Mouse (Mus musculus) skeletal muscle tissue, adult 2 months (tissue): ENCODE measurements around the gene Ankrd13d.

Experiments
- DNase-seq: peaks from one replicate; pipeline ENCODE4 v3.0.0-alpha.2; 2012; ENCODE audit warnings: low read depth, low spot score

The Ankrd13d gene

GRCm38 (mm10) chr19:4301735-4302651 is 19.1 kb upstream of the Ankrd13d start:
- peak; percentile 63 for DNase-seq

DNA sequence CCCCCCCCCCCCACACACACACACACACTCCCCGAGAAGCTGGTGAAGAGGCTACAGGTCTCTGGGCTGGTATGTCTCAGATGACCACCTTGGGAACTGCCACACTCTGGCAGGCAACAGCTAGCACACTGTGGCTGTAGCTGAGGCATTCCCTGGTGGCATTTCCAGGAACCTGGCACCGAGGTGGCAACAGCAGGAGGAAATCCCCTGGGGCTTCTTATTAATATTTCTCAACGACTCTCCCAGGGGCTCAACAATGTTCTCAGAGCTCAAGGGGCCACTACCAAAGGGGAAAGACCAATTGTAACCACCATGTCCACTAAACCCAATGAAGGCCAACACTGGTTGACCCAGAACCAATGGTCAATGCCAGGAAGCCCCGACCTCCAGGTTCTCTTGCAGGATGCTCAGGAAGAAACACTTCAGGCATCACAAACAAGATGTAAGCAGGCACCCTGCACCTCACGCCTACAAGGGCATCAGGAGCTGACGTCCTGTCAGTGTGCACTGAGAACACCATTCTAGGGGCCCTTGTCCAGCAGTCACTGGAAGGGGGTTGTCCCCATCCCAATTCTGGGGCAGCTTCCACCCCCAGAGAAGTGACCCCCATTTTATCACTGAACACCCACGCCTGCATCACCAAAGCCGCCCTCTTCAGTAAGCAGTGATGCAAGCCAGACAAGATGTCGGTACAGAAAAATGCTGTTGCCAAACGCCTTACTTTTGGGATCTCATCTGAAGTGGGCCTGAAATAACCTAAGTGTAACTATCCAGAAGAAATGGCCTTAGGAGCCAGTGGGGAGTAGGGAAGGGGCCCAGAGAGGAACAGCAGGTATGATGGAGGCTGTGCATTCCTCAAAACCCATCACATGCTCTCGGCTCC is 18.2 kb upstream of the Ankrd13d start:
- DNase-seq: no peak

DNA sequence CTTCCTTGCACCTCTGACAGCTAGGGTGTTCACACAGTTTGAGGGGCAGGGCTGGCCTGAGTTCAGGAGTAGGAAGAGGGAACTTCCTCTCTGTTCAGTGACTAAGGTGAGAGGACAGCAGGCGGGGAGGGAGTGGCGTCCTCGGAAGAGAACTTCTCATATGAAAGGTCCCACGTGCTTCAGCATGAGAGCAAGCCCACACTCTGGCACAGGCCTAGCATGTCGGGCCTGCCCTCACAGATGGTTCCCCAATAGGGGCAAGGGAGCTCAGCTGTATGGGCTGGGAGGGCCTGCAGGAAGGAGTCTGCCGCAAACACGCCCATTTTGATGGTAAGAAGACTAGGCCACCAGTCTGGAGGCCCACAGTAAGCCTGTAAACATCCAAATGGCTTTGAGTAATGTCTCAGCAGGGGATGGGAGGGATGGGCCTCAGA is 17.4 kb upstream of the Ankrd13d start:
- peak; percentile 75 for DNase-seq

DNA sequence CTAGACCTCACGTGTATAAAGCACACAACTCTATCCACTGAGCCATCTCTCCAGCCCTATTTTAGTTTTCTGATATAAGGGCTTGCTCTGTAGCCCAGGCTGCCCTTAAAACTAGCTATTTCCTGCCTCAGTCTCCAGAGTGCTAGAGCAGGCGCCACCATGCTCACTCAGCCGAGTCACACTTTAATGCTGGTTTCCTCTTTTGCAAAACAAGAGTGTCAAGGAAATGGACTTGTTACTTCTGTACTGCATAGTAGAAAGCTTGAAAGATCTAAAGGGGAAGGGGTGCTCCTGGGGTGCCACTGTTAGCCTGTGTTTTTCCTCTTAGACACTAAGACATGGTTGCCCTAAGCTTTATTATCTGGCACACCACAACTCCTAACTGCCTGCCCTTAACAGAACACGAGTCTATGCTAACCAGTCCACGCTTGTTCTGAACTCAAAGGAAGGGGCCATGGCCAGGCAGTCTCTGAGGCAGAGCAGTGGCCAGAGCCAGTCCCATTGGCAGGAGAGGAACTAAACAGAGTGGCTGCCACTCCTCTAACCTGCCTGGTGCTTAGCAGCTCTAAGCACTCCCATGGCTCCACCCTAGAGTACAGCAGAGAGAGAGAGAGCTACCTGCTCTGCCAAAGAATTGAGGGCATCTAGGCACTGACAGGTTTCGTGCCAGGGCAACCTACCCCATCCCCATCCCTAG is 16.8 kb upstream of the Ankrd13d start:
- no peak for DNase-seq

DNA sequence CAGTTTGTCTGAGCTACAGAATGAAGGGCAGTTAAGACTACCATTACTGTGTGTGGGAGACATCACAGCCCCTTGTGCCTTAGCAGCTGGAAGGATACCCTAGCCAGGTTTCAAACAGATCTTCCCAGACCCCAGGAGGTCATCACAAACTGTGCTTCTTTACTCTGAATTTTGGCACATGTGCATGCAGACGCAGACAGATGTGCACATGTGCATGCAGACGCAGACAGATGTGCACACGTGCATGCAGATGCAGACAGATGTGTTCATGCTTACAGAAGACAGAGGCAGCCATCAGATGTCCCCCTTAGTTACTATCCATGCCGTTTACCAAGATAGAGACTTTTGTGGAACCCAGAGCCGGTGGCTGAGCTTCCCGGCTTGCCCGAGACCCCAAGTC is 16.2 kb upstream of the Ankrd13d start:
- DNase-seq: no peak

GRCm38 (mm10) chr19:4298322-4299121 is 15.6 kb upstream of the Ankrd13d start:
- DNase-seq: no peak

DNA sequence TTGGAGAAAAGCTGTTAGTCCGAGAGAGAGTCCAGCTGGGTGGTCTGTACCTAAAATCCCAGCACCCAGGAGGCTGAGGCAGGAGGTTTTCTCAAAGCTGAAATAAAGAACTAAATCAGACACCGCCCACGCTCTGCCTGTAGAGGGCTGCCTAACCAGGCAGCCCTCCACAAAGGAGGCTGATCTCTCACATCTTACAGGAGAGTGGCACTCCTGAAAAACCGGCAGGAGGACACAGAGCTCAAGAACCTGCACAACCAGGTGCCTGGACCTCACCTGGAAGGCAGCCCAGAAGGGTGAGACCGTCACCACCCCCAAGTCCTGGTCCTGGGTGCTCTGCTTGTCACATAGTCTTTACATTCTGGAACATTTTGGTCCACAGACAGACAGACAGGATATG is 14.9 kb upstream of the Ankrd13d start:
- no peak for DNase-seq

GRCm38 (mm10) chr19:4296611-4297010 is 13.7 kb upstream of the Ankrd13d start:
- DNase-seq: no peak

DNA sequence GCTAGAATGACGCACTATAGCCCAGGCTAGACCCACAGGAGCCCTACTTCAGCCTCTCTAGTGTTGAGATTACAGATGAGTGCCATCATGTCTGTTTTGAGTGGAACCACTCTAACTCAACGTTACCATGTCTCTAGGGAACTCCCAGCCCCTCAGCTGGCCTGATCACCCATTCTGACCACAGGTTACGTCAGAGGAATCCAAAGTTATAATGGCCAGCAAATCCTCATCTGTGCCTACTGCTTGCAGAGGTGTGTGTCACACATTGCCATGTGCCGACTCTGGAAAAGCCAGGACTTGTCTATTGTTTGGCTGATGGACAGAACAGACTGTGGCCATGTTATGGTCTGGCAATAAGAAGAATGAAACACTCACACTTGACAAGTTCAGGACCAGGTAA is 12.5 kb upstream of the Ankrd13d start:
- no peak for DNase-seq

DNA sequence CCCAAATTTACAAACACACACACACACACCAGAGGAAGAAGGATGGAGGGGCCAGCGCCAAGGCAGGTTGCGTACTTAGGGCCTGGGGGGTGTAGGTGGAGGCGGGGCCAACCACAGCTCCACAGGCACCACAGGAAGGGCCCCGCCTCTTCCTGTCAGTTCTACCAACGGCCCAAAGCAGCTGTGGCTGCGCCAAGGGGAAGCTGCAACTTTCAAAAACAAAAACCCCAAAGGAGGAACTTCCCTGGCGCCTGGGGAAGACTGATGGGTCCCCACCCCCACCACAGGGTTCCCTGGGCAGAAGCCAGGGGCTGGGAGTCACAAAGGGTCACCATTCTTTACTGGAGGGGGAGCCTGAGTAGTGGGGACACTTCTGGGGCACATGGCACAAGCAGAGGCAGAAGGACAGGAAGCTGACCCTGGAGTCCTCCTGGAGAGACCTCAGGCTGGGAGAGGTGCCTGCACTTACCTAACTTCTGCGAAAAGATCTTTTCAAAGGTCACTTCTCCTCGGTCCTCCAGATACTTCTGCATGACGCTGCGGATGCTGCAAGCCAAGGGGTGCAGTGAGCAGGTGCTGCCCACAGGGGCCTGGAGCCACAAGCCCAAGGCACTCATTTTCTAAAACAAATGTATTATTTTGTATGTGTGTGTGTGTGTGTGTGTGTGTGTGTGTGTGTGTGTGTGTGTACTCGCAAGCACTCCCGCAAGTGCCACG is 11.6 kb upstream of the Ankrd13d start:
- DNase-seq: peak; percentile 70

DNA sequence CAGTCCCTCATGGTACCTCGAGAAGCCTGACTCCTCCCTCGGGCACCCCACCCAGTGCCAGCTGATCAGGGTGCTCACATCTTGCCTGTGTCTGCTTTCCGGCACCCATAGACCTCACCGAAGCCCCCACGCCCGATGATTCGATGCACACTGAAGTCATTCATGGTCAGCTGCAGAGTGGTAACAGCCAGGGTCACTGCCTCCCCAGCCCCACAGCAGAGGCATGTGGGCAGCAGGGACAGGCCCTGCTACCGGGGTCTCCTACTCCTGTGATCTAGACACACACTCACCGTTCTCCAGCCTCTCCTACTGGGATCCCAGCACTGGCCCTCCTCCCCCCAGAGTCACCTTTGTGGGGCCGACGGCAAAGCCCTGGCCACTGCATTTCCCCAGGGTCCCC is 8.2 kb upstream of the Ankrd13d start:
- DNase-seq: no peak

- no peak for DNase-seq
Measured at GRCm38 (mm10) chr19:4290749-4291148, 7.8 kb upstream of the Ankrd13d start.

DNA sequence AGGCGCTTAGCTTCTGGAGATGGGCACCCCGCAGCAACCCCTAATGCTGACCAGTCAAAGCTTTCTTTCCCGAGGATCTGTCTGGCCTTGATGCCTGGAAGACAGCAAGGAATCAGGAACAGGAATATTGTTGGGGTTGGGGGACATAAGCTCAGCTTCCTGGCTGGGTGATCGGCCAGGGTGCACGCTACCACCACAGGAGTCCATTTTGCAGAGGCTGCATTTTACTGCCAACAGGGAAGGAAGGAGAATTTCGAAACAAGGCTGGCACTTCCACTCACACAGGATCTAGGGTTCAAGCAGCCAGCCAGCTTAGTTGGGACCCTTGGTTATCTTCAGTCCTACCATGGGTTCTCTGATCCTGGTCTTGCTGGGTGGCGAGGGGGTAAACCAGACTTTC is 716 bp upstream of the Ankrd13d start:
- DNase-seq: no peak

- no peak for DNase-seq
Measured at GRCm38 (mm10) chr19:4280425-4280824, 2.5 kb downstream of the Ankrd13d start.

- no peak for DNase-seq
Measured at GRCm38 (mm10) chr19:4279487-4279886, 3.5 kb downstream of the Ankrd13d start.

DNA sequence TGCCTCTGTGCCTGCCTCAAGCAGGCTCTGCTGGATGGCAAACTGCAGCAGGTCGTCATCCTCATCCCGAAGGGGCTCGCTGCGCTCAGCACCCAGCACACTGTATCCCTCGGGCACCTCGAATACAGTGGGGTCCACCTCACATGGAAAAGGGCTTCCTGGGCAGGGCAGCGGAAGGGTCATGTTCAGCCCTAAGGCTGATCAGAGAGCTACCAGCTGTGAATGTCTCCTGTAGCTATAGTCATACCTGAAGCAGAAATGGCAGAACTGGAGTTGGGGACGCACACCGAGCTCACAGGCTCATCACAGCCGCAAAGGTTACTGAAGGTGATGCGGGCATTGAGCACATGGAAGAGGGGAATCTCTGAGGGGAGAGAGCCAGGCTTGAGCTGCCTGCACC is 12.0 kb downstream of the Ankrd13d start:
- no peak for DNase-seq

DNA sequence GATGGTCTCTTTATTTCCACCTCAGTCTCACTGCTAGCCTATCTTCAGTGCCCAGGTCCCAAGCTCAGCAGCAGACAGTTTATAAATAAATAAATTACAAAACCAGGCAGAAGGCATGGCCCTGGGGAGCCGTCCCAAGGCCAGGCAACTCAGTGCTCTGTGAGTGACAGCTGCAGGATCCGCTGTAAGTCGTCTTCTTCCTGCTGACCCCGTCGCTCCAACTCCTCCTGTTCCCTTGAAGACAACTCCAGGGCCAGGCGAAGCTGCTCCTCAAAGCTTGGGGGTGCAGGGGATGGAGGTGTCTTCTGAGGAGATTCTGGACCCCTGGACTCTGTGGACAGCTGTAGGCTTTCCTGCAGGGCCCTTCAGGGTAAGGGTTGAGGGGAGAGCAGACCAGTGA is 12.8 kb downstream of the Ankrd13d start:
- DNase-seq: no peak

DNA sequence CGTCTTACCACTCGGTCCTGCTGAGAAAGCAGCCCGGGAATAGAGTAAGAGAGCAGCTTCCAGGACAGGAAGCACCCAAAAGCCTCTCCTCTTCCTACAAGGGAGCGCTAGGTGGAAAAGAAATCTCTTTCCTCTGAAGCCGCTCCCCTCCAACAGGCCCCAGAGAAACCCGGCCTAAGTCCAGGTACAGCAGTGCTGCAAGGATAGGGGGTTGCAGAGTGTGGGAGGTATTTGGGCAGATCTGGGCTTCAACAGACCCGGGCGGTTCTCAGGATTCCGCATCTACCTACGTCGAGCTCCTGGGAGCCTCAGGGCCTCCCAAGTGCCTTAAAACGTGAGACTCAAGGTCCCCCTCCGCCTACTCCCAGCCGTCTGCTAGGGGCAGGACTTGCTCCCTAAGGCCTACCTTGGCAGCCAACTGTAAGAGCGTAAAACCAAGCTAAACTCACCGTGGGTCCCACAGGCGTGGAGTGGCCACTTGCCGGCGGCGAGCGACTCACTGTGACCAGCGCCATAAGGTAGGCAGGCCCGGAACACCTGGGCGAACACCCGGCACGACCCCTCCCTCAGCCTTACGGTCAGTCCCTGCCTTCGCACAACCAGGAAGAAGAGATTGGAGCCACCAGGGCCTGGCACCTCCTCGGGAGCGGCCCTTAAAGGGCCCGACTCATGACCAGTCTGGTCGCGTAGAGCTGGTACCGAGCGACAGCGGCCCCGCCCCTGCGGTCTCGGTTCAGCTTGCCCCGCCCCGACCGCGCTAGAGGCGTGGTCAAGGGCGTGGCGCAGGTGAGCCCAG is 14.2 kb downstream of the Ankrd13d start, which contains the start of gene Ssh3:
Gene Ssh3 (minus strand): TSS at position 615 of the 796 bp plus-strand sequence.
- peak; percentile 44 for DNase-seq

DNA sequence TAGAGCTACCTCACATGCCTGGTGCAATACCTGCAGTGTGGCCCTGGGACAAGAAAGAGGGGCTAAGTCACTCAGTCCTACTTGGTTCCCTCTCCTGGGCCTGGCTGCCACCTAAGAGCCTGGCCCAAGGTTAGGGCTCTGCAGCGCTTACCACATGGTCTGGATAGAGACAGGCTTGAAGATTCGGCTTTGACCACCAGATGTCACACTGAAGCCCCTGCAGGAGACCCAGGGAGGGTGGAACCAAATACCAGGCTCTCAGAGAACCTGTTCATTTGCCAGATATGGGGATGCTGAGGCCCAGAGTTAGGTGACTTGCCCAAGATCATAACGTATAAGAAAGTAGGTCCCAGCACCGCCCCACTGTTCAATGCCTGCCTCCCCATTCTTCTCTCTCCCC is 17.0 kb downstream of the Ankrd13d start:
- no peak for DNase-seq
